Mouse (Mus musculus): ENCODE data around the gene Irf2bpl. TPM values are rescaled to one million over a fixed set of nuclear protein-coding genes. Genes with fewer than 3 reads are reported as not detected.

The Irf2bpl gene
- polyA plus RNA-seq, 1 experiment from 2014 or later, result 36.1 TPM

GRCm38 (mm10) chr12:86918361-86918967 lies 33.9 kb upstream of the Irf2bpl start:
- Histone ChIP-seq H3K27me3 (ENCODE audit: control insufficient read depth, insufficient read depth, low read length) (no peaks in the 10 kb centered on the region), H3K9me3 (ENCODE audit: control insufficient read depth, low read length) (no peaks in the 10 kb centered on the region), H3K36me3 (ENCODE audit: control insufficient read depth, insufficient read depth, low read length) (no peaks in the 10 kb centered on the region), H3K27ac (replicated peaks in 1 of 2; ENCODE audit: control insufficient read depth in 1 of 2, insufficient read depth in 1 of 2, low read depth in 2 of 2, low read length in 2 of 2) (no peak overlapping the region), H3K4me3 (ENCODE audit: control insufficient read depth in 1 of 2, insufficient read depth in 1 of 2, low read depth in 1 of 2, low read length in 2 of 2) (no peak overlapping the region), H3K9ac (ENCODE audit: low read length) (no peak overlapping the region), H3K4me2 (ENCODE audit: low read length) (no peak overlapping the region), H3K4me1 (ENCODE audit: control insufficient read depth in 2 of 2, insufficient read depth in 2 of 2, low read length in 2 of 2) (peaks cover 17 to 18% of the 10 kb centered on the region in 2 experiments)
- 41% methylated on average over 11 of the region's 11 CpGs for WGBS
- peak; percentile 54 for ATAC-seq (ENCODE audit: insufficient number of reproducible peaks, insufficient read depth, low FRiP score, low read depth)

GRCm38 (mm10) chr12:86916796-86917573 lies 32.4 kb upstream of the Irf2bpl start:
- ATAC-seq (ENCODE audit: insufficient number of reproducible peaks, insufficient read depth, low FRiP score, low read depth), result no peak
- Histone ChIP-seq H3K4me3 (ENCODE audit: control insufficient read depth in 1 of 2, insufficient read depth in 1 of 2, low read depth in 1 of 2, low read length in 2 of 2) (no peak overlapping the region), H3K4me2 (ENCODE audit: low read length) (no peak overlapping the region), H3K4me1 (ENCODE audit: control insufficient read depth in 2 of 2, insufficient read depth in 2 of 2, low read length in 2 of 2) (peaks cover 23 to 27% of the 10 kb centered on the region in 2 experiments), H3K36me3 (ENCODE audit: control insufficient read depth, insufficient read depth, low read length) (no peaks in the 10 kb centered on the region), H3K9ac (ENCODE audit: low read length) (no peak overlapping the region), H3K27ac (replicated peaks in 1 of 2; ENCODE audit: control insufficient read depth in 1 of 2, insufficient read depth in 1 of 2, low read depth in 2 of 2, low read length in 2 of 2) (no peak overlapping the region), H3K9me3 (ENCODE audit: control insufficient read depth, low read length) (no peaks in the 10 kb centered on the region), H3K27me3 (ENCODE audit: control insufficient read depth, insufficient read depth, low read length) (no peaks in the 10 kb centered on the region)
- WGBS, result 67% methylated on average over 7 of the region's 7 CpGs

GRCm38 (mm10) chr12:86915617-86916016 lies 31.0 kb upstream of the Irf2bpl start:
- ATAC-seq (ENCODE audit: insufficient number of reproducible peaks, insufficient read depth, low FRiP score, low read depth), result no peak
- Histone ChIP-seq H3K9me3 (ENCODE audit: control insufficient read depth, low read length) (no peaks in the 10 kb centered on the region), H3K27me3 (ENCODE audit: control insufficient read depth, insufficient read depth, low read length) (no peaks in the 10 kb centered on the region), H3K36me3 (ENCODE audit: control insufficient read depth, insufficient read depth, low read length) (no peaks in the 10 kb centered on the region), H3K27ac (replicated peaks in 1 of 2; ENCODE audit: control insufficient read depth in 1 of 2, insufficient read depth in 1 of 2, low read depth in 2 of 2, low read length in 2 of 2) (no peak overlapping the region), H3K9ac (ENCODE audit: low read length) (no peak overlapping the region), H3K4me3 (ENCODE audit: control insufficient read depth in 1 of 2, insufficient read depth in 1 of 2, low read depth in 1 of 2, low read length in 2 of 2) (no peak overlapping the region), H3K4me2 (ENCODE audit: low read length) (no peak overlapping the region), H3K4me1 (ENCODE audit: control insufficient read depth in 2 of 2, insufficient read depth in 2 of 2, low read length in 2 of 2) (peaks cover 23 to 29% of the 10 kb centered on the region in 2 experiments)
- WGBS, result 74% methylated on average over 7 of the region's 7 CpGs

- no peak for ATAC-seq (ENCODE audit: insufficient number of reproducible peaks, insufficient read depth, low FRiP score, low read depth)
- 46% methylated on average over 6 of the region's 6 CpGs for WGBS
- H3K9ac ChIP-seq (ENCODE audit: low read length), result peak overlapping the region; percentile 27; the same call in 1 of the 2 replicates
Observed at GRCm38 (mm10) chr12:86914756-86915155, 30.2 kb upstream of the Irf2bpl start.

GRCm38 (mm10) chr12:86914351-86914750 lies 29.8 kb upstream of the Irf2bpl start:
- no peak overlapping the region for H3K4me2 ChIP-seq (ENCODE audit: low read length)
- no peak overlapping the region for H3K9ac ChIP-seq (ENCODE audit: low read length)
- WGBS, result 50% methylated on average over 2 of the region's 2 CpGs
- H3K9me3 ChIP-seq (ENCODE audit: control insufficient read depth, low read length), result no peaks in the 10 kb centered on the region
- ATAC-seq (ENCODE audit: insufficient number of reproducible peaks, insufficient read depth, low FRiP score, low read depth), result no peak
- H3K4me3 ChIP-seq (ENCODE audit: control insufficient read depth in 1 of 2, insufficient read depth in 1 of 2, low read depth in 1 of 2, low read length in 2 of 2), result no peak overlapping the region
- H3K4me1 ChIP-seq (ENCODE audit: control insufficient read depth in 2 of 2, insufficient read depth in 2 of 2, low read length in 2 of 2), result peaks cover 23 to 29% of the 10 kb centered on the region in 2 experiments
- H3K27ac ChIP-seq (replicated peaks in 1 of 2; ENCODE audit: control insufficient read depth in 1 of 2, insufficient read depth in 1 of 2, low read depth in 2 of 2, low read length in 2 of 2), result peak overlapping the region in 1 of 2 experiments; percentile 21; a peak in 1 of 4 replicates
- no peaks in the 10 kb centered on the region for H3K36me3 ChIP-seq (ENCODE audit: control insufficient read depth, insufficient read depth, low read length)
- no peaks in the 10 kb centered on the region for H3K27me3 ChIP-seq (ENCODE audit: control insufficient read depth, insufficient read depth, low read length)

More at GRCm38 (mm10) chr12:86914756-86915155, 30.2 kb upstream of the Irf2bpl start:
- no peaks in the 10 kb centered on the region for H3K9me3 ChIP-seq (ENCODE audit: control insufficient read depth, low read length)
- H3K4me2 ChIP-seq (ENCODE audit: low read length), result no peak overlapping the region
- H3K36me3 ChIP-seq (ENCODE audit: control insufficient read depth, insufficient read depth, low read length), result no peaks in the 10 kb centered on the region
- H3K27me3 ChIP-seq (ENCODE audit: control insufficient read depth, insufficient read depth, low read length), result no peaks in the 10 kb centered on the region
- peak overlapping the region in 1 of 2 experiments; percentile 21; a peak in 1 of 4 replicates for H3K27ac ChIP-seq (replicated peaks in 1 of 2; ENCODE audit: control insufficient read depth in 1 of 2, insufficient read depth in 1 of 2, low read depth in 2 of 2, low read length in 2 of 2)
- no peak overlapping the region for H3K4me3 ChIP-seq (ENCODE audit: control insufficient read depth in 1 of 2, insufficient read depth in 1 of 2, low read depth in 1 of 2, low read length in 2 of 2)
- peaks cover 23 to 29% of the 10 kb centered on the region in 2 experiments for H3K4me1 ChIP-seq (ENCODE audit: control insufficient read depth in 2 of 2, insufficient read depth in 2 of 2, low read length in 2 of 2)

- Histone ChIP-seq H3K27ac (replicated peaks in 1 of 2; ENCODE audit: control insufficient read depth in 1 of 2, insufficient read depth in 1 of 2, low read depth in 2 of 2, low read length in 2 of 2) (0 out of 4 replicates have a peak overlapping the region, but pooled peaks of 1 of the 2 experiments have one; percentile 9), H3K9ac (ENCODE audit: low read length) (no peak overlapping the region), H3K4me1 (ENCODE audit: control insufficient read depth in 2 of 2, insufficient read depth in 2 of 2, low read length in 2 of 2) (peaks cover 15 to 19% of the 10 kb centered on the region in 2 experiments; a peak in 3 of 4 replicates), H3K4me3 (ENCODE audit: control insufficient read depth in 1 of 2, insufficient read depth in 1 of 2, low read depth in 1 of 2, low read length in 2 of 2) (no peak overlapping the region), H3K9me3 (ENCODE audit: control insufficient read depth, low read length) (no peaks in the 10 kb centered on the region), H3K27me3 (ENCODE audit: control insufficient read depth, insufficient read depth, low read length) (no peaks in the 10 kb centered on the region), H3K4me2 (ENCODE audit: low read length) (peak overlapping the region; percentile 26), H3K36me3 (ENCODE audit: control insufficient read depth, insufficient read depth, low read length) (no peaks in the 10 kb centered on the region)
- ATAC-seq (ENCODE audit: insufficient number of reproducible peaks, insufficient read depth, low FRiP score, low read depth), result no peak
- WGBS, result 8% methylated on average over 22 of the region's 22 CpGs
Observed at GRCm38 (mm10) chr12:86912335-86913093, 27.9 kb upstream of the Irf2bpl start.

- 56% methylated on average over 10 of the region's 10 CpGs for WGBS
- no peaks in the 10 kb centered on the region for H3K27me3 ChIP-seq (ENCODE audit: control insufficient read depth, insufficient read depth, low read length)
- no peaks in the 10 kb centered on the region for H3K9me3 ChIP-seq (ENCODE audit: control insufficient read depth, low read length)
- H3K27ac ChIP-seq (replicated peaks in 1 of 2; ENCODE audit: control insufficient read depth in 1 of 2, insufficient read depth in 1 of 2, low read depth in 2 of 2, low read length in 2 of 2), result 0 out of 4 replicates have a peak overlapping the region, but pooled peaks of 1 of the 2 experiments have one; percentile 30
- no peak overlapping the region for H3K9ac ChIP-seq (ENCODE audit: low read length)
- ATAC-seq (ENCODE audit: insufficient number of reproducible peaks, insufficient read depth, low FRiP score, low read depth), result peak; percentile 27; the same call in 1 of the 2 replicates
- peaks cover 15 to 19% of the 10 kb centered on the region in 2 experiments; a peak in 3 of 4 replicates for H3K4me1 ChIP-seq (ENCODE audit: control insufficient read depth in 2 of 2, insufficient read depth in 2 of 2, low read length in 2 of 2)
- H3K4me2 ChIP-seq (ENCODE audit: low read length), result no peak overlapping the region
- no peak overlapping the region for H3K4me3 ChIP-seq (ENCODE audit: control insufficient read depth in 1 of 2, insufficient read depth in 1 of 2, low read depth in 1 of 2, low read length in 2 of 2)
- H3K36me3 ChIP-seq (ENCODE audit: control insufficient read depth, insufficient read depth, low read length), result no peaks in the 10 kb centered on the region
Observed at GRCm38 (mm10) chr12:86911482-86911931, 26.9 kb upstream of the Irf2bpl start.
